Mouse (Mus musculus) erythroblast, embryonic 14.5 days (primary cell): ENCODE results near the gene Dnah17. TPM values are rescaled to one million over a fixed set of nuclear protein-coding genes. Genes with fewer than 3 reads are reported as not detected.

Source experiments
- H3K27me3 ChIP-seq: 2 replicates; pipeline ENCODE4 v1.6.1; 2012; ENCODE audit warnings: inconsistent platforms; ENCODE audit not compliant: control insufficient read depth
- H3K36me3 ChIP-seq: 2 replicates; pipeline ENCODE4 v1.6.1; 2012; ENCODE audit warnings: mild to moderate bottlenecking, inconsistent platforms; ENCODE audit not compliant: control insufficient read depth
- H3K4me1 ChIP-seq: 2 replicates; pipeline ENCODE4 v1.6.1; 2012; ENCODE audit warnings: inconsistent platforms; ENCODE audit not compliant: control insufficient read depth
- H3K4me3 ChIP-seq: replicated peaks from 2 replicates; pipeline ENCODE3; 2012; ENCODE audit warnings: moderate library complexity, mild to moderate bottlenecking, inconsistent platforms
- H3K9me3 ChIP-seq: 2 replicates; pipeline ENCODE4 v1.6.1; 2012; ENCODE audit warnings: low read length, inconsistent platforms, mixed read lengths; ENCODE audit not compliant: control insufficient read depth
- GATA1 ChIP-seq: IDR thresholded peaks from 2 replicates; pipeline ENCODE4 v1.6.1; 2012; ENCODE audit warnings: low read length, inconsistent platforms, mixed read lengths
- TAL1 ChIP-seq: IDR thresholded peaks from 3 replicates; pipeline ENCODE4 v1.6.1; 2012; ENCODE audit warnings: low read length, inconsistent platforms, mixed read lengths
- polyA plus RNA-seq: library from polyadenylated mRNA; stranded (reverse); fragments of >175 nt; gene quantifications from 2 replicates; pipeline ENCODE4 v1.2.3, GENCODE M21; 2012

Gene Dnah17
- polyA plus RNA-seq, 1 experiment, result not detected

DNA sequence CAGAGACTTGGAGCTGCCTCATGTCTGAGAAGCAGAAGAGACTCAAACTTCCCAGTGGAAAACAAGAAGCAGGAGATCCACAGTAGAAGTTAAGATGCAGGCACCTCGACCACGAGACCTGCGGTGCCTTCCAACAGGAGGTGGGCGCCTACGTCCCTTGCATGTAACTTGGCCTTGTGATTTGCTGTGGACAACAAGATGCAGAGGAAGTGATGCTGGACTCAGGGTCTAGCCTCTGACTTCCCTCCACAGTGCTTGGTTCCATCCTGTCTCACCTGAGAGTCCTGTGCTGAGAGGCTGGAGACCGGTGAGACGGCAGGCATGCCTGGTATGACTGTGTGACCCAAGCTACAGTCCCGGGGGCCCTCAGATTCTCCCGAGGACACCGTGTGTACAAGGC, 16.0 kb upstream of the Dnah17 start:
- H3K4me1 ChIP-seq, result no peaks in the 10 kb centered on the region
- TF ChIP-seq TAL1 (no peak), GATA1 (no peak)
- H3K9me3 ChIP-seq, result peaks cover 10% of the 10 kb centered on the region
- no peak overlapping the region for H3K4me3 ChIP-seq
- no peaks in the 10 kb centered on the region for H3K27me3 ChIP-seq
- no peaks in the 10 kb centered on the region for H3K36me3 ChIP-seq

- no peaks in the 10 kb centered on the region for H3K36me3 ChIP-seq
- no peaks in the 10 kb centered on the region for H3K27me3 ChIP-seq
- no peaks in the 10 kb centered on the region for H3K4me1 ChIP-seq
- H3K4me3 ChIP-seq, result no peak overlapping the region
- TF ChIP-seq GATA1 (no peak), TAL1 (no peak)
- peaks cover 4% of the 10 kb centered on the region for H3K9me3 ChIP-seq
Measured at GRCm38 (mm10) chr11:118145771-118146351, 15.4 kb upstream of the Dnah17 start.

DNA sequence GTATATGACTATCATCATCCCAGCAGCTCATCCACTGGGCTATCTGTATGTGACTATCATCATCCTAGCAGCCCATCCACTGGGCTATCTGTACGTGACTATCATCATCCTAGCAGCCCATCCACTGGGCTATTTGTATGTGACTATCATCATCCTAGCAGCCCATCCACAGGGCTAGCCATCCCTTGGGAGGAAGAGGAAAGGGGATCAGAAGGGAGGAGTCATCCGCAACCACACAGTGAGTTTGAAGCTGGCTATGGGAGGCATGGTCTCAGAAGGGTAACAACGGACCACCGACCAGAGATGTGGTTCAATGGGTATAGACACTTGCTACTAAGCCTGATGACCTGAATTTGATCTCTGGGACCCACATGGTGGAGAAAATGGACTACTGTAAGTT, 14.7 kb upstream of the Dnah17 start:
- Histone ChIP-seq H3K4me1 (no peaks in the 10 kb centered on the region), H3K9me3 (no peaks in the 10 kb centered on the region), H3K27me3 (no peaks in the 10 kb centered on the region), H3K4me3 (no peak overlapping the region), H3K36me3 (no peaks in the 10 kb centered on the region)
- no peak for TF ChIP-seq TAL1
- no peak for TF ChIP-seq GATA1

DNA sequence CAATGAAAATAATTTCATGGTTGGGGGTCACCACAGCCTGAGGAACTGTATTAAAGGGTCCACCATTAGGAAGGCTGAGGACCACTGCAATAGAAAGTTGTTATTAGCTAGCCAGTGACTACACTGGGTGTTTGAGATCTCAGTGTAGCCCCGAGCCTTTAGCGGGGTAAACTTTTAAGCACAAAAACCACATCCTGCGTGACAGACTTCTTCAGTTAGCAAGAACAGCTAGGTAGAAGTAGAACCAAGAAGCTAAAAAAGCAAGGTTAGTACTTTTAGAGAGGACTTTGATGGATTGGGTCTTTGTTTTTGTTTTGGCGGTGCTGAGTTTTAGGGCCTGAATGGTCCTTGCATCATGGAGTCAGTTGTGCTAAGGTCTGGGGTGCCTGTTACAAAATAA, 13.3 kb upstream of the Dnah17 start:
- Histone ChIP-seq H3K9me3 (no peaks in the 10 kb centered on the region; the same call in 1 of the 2 replicates), H3K4me3 (no peak overlapping the region), H3K4me1 (no peaks in the 10 kb centered on the region), H3K36me3 (no peaks in the 10 kb centered on the region), H3K27me3 (no peaks in the 10 kb centered on the region)
- TF ChIP-seq GATA1 (no peak), TAL1 (no peak)

DNA sequence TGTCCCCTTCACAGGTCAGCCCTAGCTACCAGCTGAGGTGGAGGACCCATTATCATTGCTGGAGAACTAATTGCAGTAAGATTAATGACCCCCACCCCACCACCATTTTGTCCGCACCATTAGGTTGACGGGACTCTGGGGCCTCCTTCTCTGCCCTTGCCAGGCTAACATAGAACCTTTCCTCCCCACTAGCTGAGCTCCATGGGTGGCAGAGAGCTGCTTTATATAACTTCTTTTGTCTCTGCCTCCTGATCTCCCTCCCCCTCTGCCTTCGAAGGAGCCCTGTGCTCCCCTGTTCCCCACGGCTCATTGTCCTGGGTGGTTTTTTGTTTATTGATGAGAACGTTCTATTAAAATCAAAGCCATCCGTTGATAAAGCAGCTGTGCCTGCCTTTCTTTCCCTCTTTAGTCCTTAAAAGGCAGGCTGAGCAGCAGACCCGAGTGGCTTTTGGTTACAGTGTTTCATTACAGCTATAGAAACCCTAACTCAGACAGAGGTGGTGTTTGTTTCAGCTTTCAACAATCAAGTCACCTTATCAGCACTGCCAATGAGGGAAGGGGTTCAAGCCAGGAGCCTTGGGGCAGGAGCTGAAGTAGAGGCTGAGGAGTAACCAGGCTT, 12.2 kb upstream of the Dnah17 start:
- no peak for TF ChIP-seq TAL1
- TF ChIP-seq GATA1, result no peak
- no peaks in the 10 kb centered on the region for H3K36me3 ChIP-seq
- H3K4me1 ChIP-seq, result no peaks in the 10 kb centered on the region
- H3K9me3 ChIP-seq, result no peaks in the 10 kb centered on the region; the same call in 1 of the 2 replicates
- no peak overlapping the region for H3K4me3 ChIP-seq
- no peaks in the 10 kb centered on the region for H3K27me3 ChIP-seq

- H3K4me3 ChIP-seq, result no peak overlapping the region
- H3K4me1 ChIP-seq, result no peaks in the 10 kb centered on the region
- no peaks in the 10 kb centered on the region for H3K27me3 ChIP-seq
- H3K36me3 ChIP-seq, result no peaks in the 10 kb centered on the region
- no peak for TF ChIP-seq GATA1
- TF ChIP-seq TAL1, result no peak
- H3K9me3 ChIP-seq, result no peaks in the 10 kb centered on the region; the same call in 1 of the 2 replicates
Measured at GRCm38 (mm10) chr11:118140771-118141565, 10.5 kb upstream of the Dnah17 start.

DNA sequence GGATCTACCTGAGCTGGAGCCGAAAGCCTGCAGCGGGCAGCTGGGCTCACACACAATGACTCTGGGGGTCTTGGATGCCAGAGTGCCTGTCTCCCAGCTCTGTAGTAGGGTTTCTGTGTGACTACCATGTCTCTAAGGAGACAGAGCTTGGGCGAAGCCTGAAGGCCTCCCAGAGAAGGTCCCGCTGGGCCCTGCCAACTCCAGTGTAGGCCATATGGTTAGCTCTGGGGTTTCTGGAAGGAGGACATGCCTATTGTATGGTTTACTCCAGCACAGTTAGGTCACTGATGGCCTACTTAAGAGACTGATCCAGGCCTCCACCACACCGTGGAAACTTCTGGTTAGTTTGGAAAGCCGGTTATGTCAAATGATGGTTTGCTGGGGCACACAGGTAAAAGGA, 7.9 kb upstream of the Dnah17 start:
- no peaks in the 10 kb centered on the region for H3K27me3 ChIP-seq
- no peaks in the 10 kb centered on the region for H3K4me1 ChIP-seq
- no peak overlapping the region for H3K4me3 ChIP-seq
- no peak for TF ChIP-seq GATA1
- no peaks in the 10 kb centered on the region for H3K36me3 ChIP-seq
- H3K9me3 ChIP-seq, result no peaks in the 10 kb centered on the region; the same call in 1 of the 2 replicates

DNA sequence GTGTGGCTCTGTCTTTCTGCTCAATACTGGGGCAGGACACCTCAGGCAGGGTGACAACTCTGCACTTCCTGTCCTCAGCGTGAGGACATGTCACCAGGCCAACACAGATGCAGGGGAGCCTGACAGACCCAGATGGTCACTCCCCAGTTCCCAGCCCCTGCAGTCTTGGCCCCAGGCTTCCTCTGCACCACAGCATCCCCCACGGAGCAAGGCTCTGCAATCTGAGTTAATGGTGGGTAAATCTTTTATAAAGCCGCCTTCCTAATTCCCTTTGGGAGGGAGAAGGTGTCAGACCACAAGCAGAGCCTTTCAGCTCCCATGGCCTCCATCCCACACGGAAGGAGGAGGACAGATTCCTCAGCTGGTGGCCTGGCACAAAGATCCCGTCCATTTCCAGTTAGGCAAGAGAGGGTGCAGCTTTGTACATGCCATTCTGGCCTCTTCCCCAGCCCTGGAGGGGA, 5.8 kb upstream of the Dnah17 start:
- H3K9me3 ChIP-seq, result no peaks in the 10 kb centered on the region; the same call in 1 of the 2 replicates
- H3K4me3 ChIP-seq, result no peak overlapping the region
- no peaks in the 10 kb centered on the region for H3K27me3 ChIP-seq
- H3K36me3 ChIP-seq, result no peaks in the 10 kb centered on the region
- H3K4me1 ChIP-seq, result no peaks in the 10 kb centered on the region
- no peak for TF ChIP-seq TAL1
- no peak for TF ChIP-seq GATA1

DNA sequence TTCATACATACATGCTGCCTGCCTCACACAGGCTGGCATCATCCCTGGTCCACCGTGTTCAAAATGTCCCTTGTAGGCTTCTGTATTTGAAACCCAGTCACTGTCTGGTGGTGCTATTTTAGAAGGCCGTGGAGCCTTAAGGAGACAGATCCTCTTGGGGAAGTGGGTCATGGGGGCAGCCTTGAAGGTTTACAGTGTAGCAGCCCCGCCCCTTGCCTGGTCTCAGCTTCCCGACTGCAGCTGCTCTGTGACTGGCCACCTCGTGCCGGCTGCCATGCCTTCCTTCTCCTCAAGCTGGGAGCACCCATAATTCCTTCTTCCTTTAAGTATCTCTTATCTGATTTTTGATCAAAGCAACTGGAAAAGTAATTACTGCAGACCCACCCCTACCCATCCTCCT, 4.8 kb upstream of the Dnah17 start:
- Histone ChIP-seq H3K4me1 (no peaks in the 10 kb centered on the region), H3K27me3 (no peaks in the 10 kb centered on the region)
- TF ChIP-seq GATA1 (no peak), TAL1 (no peak)

More for the DNA sequence above, 4.8 kb upstream of the Dnah17 start:
- H3K36me3 ChIP-seq, result no peaks in the 10 kb centered on the region
- H3K4me3 ChIP-seq, result no peak overlapping the region
- no peaks in the 10 kb centered on the region; the same call in 1 of the 2 replicates for H3K9me3 ChIP-seq
